In the genomic region with DNA sequence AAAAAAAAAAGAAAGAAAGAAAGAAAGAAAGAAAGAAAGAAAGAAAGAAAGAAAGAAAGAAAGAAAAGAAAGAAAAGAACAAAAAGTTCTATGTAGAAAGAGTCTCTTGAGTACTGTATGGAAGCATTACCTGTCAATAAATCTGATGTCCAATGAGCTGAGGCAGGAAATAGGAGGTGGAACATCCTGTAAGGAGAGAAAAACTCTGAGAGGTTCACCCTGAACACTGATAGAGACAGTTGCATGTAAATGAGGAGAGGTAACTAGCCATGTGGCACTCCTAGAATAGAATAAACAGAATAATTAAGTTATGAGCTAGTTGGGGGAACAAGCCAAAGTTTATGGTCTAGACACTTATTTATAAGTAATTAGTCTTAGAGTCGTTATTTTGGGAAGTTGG, we compare ENCODE assay signal across 18 mouse cellular contexts.
"Had no signal": no experiment of that assay in that cellular context is flagged by ENCODE, and none has a peak within 500 bp of the region (broad histone marks: within the 10 kb centered on the region; RNA-seq: fewer than 3 reads in every experiment).

No protein-coding gene starts in this region.

- H3K36me3 ChIP-seq: lung, embryonic 15.5 days; midbrain, embryonic 13.5 days; midbrain, embryonic 15.5 days; neural tube, embryonic 12.5 days; stomach, embryonic 15.5 days had no signal

- H3K27ac ChIP-seq: lung, embryonic 15.5 days; macrophage; midbrain, embryonic 13.5 days; midbrain, embryonic 15.5 days; neural tube, embryonic 12.5 days; stomach, embryonic 15.5 days; stomach, postnatal 0 days had no signal

- H3K4me3 ChIP-seq: lung, embryonic 15.5 days; megakaryocyte, embryonic 14.5 days; midbrain, embryonic 13.5 days; midbrain, embryonic 15.5 days; neural tube, embryonic 12.5 days; stomach, embryonic 15.5 days had no signal

- DNase-seq: liver, postnatal 0 days; lung, adult 2 months; lung, postnatal 14 days; lung, postnatal 36 days; right cerebral cortex, postnatal 14 days; thymus, adult 2 months; thymus, postnatal 25 days; thymus, postnatal 4 days had no signal

- H3K4me1 ChIP-seq: lung, embryonic 15.5 days; midbrain, embryonic 15.5 days; neural tube, embryonic 12.5 days had no signal

- H3K27me3 ChIP-seq: lung, embryonic 15.5 days; megakaryocyte, embryonic 14.5 days; midbrain, embryonic 13.5 days; midbrain, embryonic 15.5 days; neural tube, embryonic 12.5 days; stomach, embryonic 15.5 days had no signal

- H3K9me3 ChIP-seq: lung, embryonic 15.5 days; megakaryocyte, embryonic 14.5 days; midbrain, embryonic 13.5 days; midbrain, embryonic 15.5 days; neural tube, embryonic 12.5 days; stomach, embryonic 15.5 days had no signal

- H3K9ac ChIP-seq: liver, postnatal 0 days; lung, embryonic 15.5 days; midbrain, embryonic 13.5 days; midbrain, embryonic 15.5 days; neural tube, embryonic 12.5 days; stomach, embryonic 15.5 days had no signal

- H3K4me2 ChIP-seq: lung, embryonic 15.5 days; midbrain, embryonic 11.5 days; midbrain, embryonic 13.5 days; midbrain, embryonic 15.5 days; neural tube, embryonic 12.5 days; stomach, embryonic 15.5 days had no signal

- ATAC-seq: liver, postnatal 0 days; lung, postnatal 0 days; midbrain, embryonic 13.5 days; midbrain, embryonic 15.5 days had no signal
